Mouse (Mus musculus) heart, postnatal 0 days (tissue): Measurements from ENCODE around the gene Slc26a11. TPM values are rescaled to one million over a fixed set of nuclear protein-coding genes. Genes with fewer than 3 reads are reported as not detected.
"Not testable (repeated sequence)": the region's sequence is repeated elsewhere in the genome, so short reads cannot be mapped to it uniquely, and the experiment has no call there.

Experiments used
- ATAC-seq: fragments of 200-750 bp; cut with Nextera tagmentation; 2 replicates; pipeline ENCODE4 v1.8.0; 2017; ENCODE audit warnings: low read depth, moderate number of reproducible peaks, moderate library complexity; ENCODE audit not compliant: insufficient read depth
- DNase-seq: peaks from one replicate; pipeline ENCODE4 v3.0.0-alpha.2; 2016; ENCODE audit warnings: low spot score
- H3K27ac ChIP-seq: fragments of 300-500 bp; sonication (generic); 2 replicates; pipeline ENCODE4 v1.5.1; 2014; ENCODE audit warnings: low read depth, mild to moderate bottlenecking
- H3K27me3 ChIP-seq: fragments of 300-500 bp; sonication (generic); 2 replicates; pipeline ENCODE4 v1.6.1; 2014; ENCODE audit warnings: low read length, mixed read lengths; ENCODE audit not compliant: control insufficient read depth, insufficient read depth
- H3K36me3 ChIP-seq: fragments of 300-500 bp; sonication (generic); replicated peaks from 2 replicates; pipeline ENCODE4 v1.6.1; 2014; ENCODE audit warnings: low read length, mixed read lengths; ENCODE audit not compliant: control insufficient read depth, insufficient read depth
- H3K4me1 ChIP-seq: fragments of 300-500 bp; sonication (generic); 2 replicates; pipeline ENCODE4 v1.6.1; 2014; ENCODE audit warnings: antibody characterized with exemption; ENCODE audit not compliant: control insufficient read depth, insufficient read depth
- H3K4me2 ChIP-seq: fragments of 300-500 bp; sonication (generic); 2 replicates; pipeline ENCODE4 v1.6.1; 2014; ENCODE audit warnings: low read depth, mild to moderate bottlenecking, low read length, moderate library complexity
- H3K4me3 ChIP-seq: fragments of 300-500 bp; sonication (generic); 2 replicates; pipeline ENCODE4 v1.5.1; 2014; ENCODE audit warnings: low read depth, low read length
- H3K9ac ChIP-seq: fragments of 300-500 bp; sonication (generic); replicated peaks from 2 replicates; pipeline ENCODE4 v1.6.1; 2014; ENCODE audit warnings: low read depth, low read length, mixed read lengths
- H3K9me3 ChIP-seq: fragments of 300-500 bp; sonication (generic); replicated peaks from 2 replicates; pipeline ENCODE4 v1.6.1; 2016; ENCODE audit warnings: low read length; ENCODE audit not compliant: control insufficient read depth
- CTCF ChIP-seq: IDR thresholded peaks from 2 replicates; pipeline ENCODE4 v1.5.1; 2016; ENCODE audit warnings: antibody characterized with exemption, control low read depth, low read depth
- EP300 ChIP-seq: IDR thresholded peaks from 2 replicates; pipeline ENCODE4 v1.6.1; 2016; ENCODE audit warnings: antibody characterized with exemption, low read depth
- WGBS: fragments of 180-500 bp; shearing (Covaris S2); extraction: QIAGEN DNeasy Blood & Tissue Kit; methylation state at CpG from one replicate; pipeline ENCODE4 v1.1.7; 2014; 5-methylcytosine and 5-hydroxymethylcytosine counted together
- polyA plus RNA-seq: library from polyadenylated mRNA; unstranded; fragments of >200 nt; fragmentation: Nextera tagmentation; extraction: Ambion mirVana; gene quantifications from 2 replicates; pipeline ENCODE4 v1.2.1, GENCODE M21; 2015
- total RNA-seq: library from RNA; depleted of rRNA; stranded (reverse); fragments of >200 nt; gene quantifications from 2 replicates; pipeline ENCODE4 v1.2.3, GENCODE M21; 2014; ENCODE audit warnings: low replicate concordance

Gene Slc26a11
- total and polyA plus RNA-seq, 2 experiments from 2014 or later: 4.0 to 5.2 TPM

- Histone ChIP-seq H3K9me3 (no peaks in the 10 kb centered on the region), H3K4me1 (no peaks in the 10 kb centered on the region), H3K9ac (no peak overlapping the region), H3K36me3 (peaks cover 22% of the 10 kb centered on the region), H3K4me2 (no peak overlapping the region), H3K27ac (peak overlapping the region; percentile 22; the same call in 1 of the 2 replicates), H3K4me3 (no peak overlapping the region), H3K27me3 (no peaks in the 10 kb centered on the region)
- WGBS: 33% methylated on average over 9 of the region's 9 CpGs
- ATAC-seq (peak; percentile 55; the same call in 1 of the 2 replicates), DNase-seq (no peak)
- TF ChIP-seq EP300 (no peak), CTCF (no peak)
Observed at GRCm38 (mm10) chr11:119381631-119382337, 26.4 kb downstream of the Slc26a11 start.

- Histone ChIP-seq H3K4me3 (no peak overlapping the region), H3K27ac (no peak overlapping the region), H3K27me3 (no peaks in the 10 kb centered on the region), H3K4me1 (0 out of 2 replicates have a peak, but pooled peaks cover 2% of the 10 kb centered on the region), H3K36me3 (peaks cover 16% of the 10 kb centered on the region), H3K9ac (no peak overlapping the region), H3K9me3 (no peaks in the 10 kb centered on the region), H3K4me2 (no peak overlapping the region)
- WGBS: 70% methylated on average over 6 of the region's 6 CpGs
- ATAC-seq: no peak
- DNase-seq: no peak
- no peak for TF ChIP-seq CTCF
- TF ChIP-seq EP300: no peak
Observed at GRCm38 (mm10) chr11:119382338-119382850, 27.0 kb downstream of the Slc26a11 start.

GRCm38 (mm10) chr11:119384904-119385303 lies 29.5 kb downstream of the Slc26a11 start:
- ATAC-seq: no peak
- WGBS: 40% methylated on average over 4 of the region's 4 CpGs
- H3K36me3 ChIP-seq: peaks cover under 1% of the 10 kb centered on the region; the same call in 1 of the 2 replicates
- H3K27ac ChIP-seq: no peak overlapping the region
- no peak for DNase-seq
- H3K4me1 ChIP-seq: 0 out of 2 replicates have a peak, but pooled peaks cover 15% of the 10 kb centered on the region
- H3K9ac ChIP-seq: no peak overlapping the region
- H3K4me3 ChIP-seq: no peak overlapping the region
- no peak overlapping the region for H3K4me2 ChIP-seq
- H3K9me3 ChIP-seq: no peaks in the 10 kb centered on the region
- TF ChIP-seq CTCF (no peak), EP300 (no peak)
- no peaks in the 10 kb centered on the region for H3K27me3 ChIP-seq

DNA sequence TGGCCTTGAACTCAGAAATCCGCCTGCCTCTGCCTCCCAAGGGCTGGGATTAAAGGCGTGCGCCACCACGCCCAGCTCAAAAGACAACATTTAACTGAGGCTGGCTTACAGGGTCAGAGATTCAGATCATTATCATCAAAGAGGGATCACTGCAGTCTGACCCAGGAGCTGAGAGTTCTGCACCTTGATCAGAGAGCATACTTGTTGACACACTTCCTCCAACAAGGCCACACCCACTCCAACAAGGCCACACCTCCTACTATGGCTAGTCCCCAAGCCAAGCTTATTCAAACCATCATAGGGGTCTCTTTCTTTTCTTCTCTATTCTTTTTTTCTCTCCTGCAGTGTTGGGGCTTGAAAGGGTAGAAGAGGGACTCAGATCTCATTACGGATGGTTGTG lies 30.9 kb downstream of the Slc26a11 start:
- no peak overlapping the region for H3K9ac ChIP-seq
- H3K9me3 ChIP-seq: no peaks in the 10 kb centered on the region
- H3K4me1 ChIP-seq: peaks cover 22% of the 10 kb centered on the region
- ATAC-seq (no peak), DNase-seq (no peak)
- no peak overlapping the region for H3K4me2 ChIP-seq
- 97% methylated on average over 5 of the region's 5 CpGs for WGBS
- no peak for TF ChIP-seq CTCF
- TF ChIP-seq EP300: no peak
- H3K27ac ChIP-seq: no peak overlapping the region
- H3K4me3 ChIP-seq: no peak overlapping the region
- no peaks in the 10 kb centered on the region for H3K27me3 ChIP-seq
- H3K36me3 ChIP-seq: no peaks in the 10 kb centered on the region

DNA sequence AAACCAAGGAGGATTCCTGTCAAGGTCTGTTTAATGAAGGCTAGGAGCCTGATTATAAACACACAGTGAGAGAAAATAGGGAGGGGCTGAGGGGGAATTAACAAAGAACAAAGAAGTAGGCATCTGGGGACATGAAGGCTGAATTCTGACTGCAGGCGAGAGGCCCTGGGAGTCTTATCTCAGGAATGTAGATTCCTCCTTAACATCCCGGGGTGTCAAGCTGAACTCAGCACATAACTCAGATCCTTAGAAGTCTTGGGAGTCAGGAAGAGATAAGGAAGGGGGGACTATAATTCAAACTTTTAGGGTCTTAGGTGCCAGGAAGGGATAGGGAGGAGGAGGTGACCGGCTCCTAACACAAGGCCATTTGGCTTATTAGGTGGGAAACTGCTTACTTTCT lies 31.9 kb downstream of the Slc26a11 start:
- WGBS: 6% methylated on average over 3 of the region's 3 CpGs
- H3K27ac ChIP-seq: peak overlapping the region; percentile 49
- not testable (repeated sequence) for ATAC-seq

More for the DNA sequence above, 31.9 kb downstream of the Slc26a11 start:
- H3K4me1 ChIP-seq: peaks cover 32% of the 10 kb centered on the region
- H3K36me3 ChIP-seq, DNase-seq, H3K4me3 ChIP-seq, H3K9ac ChIP-seq, H3K4me2 ChIP-seq, H3K27me3 ChIP-seq, H3K9me3 ChIP-seq: not testable (repeated sequence)
